Mouse (Mus musculus): ENCODE measurements around the gene Gclm.
"Not testable (repeated sequence)": the region's sequence is repeated elsewhere in the genome, so short reads cannot be mapped to it uniquely, and the experiment has no call there.

Gclm gene

GRCm38 (mm10) chr3:122242876-122243275, 2.5 kb upstream of the Gclm start:
- no peak for DNase-seq (ENCODE audit: low read depth)

DNA sequence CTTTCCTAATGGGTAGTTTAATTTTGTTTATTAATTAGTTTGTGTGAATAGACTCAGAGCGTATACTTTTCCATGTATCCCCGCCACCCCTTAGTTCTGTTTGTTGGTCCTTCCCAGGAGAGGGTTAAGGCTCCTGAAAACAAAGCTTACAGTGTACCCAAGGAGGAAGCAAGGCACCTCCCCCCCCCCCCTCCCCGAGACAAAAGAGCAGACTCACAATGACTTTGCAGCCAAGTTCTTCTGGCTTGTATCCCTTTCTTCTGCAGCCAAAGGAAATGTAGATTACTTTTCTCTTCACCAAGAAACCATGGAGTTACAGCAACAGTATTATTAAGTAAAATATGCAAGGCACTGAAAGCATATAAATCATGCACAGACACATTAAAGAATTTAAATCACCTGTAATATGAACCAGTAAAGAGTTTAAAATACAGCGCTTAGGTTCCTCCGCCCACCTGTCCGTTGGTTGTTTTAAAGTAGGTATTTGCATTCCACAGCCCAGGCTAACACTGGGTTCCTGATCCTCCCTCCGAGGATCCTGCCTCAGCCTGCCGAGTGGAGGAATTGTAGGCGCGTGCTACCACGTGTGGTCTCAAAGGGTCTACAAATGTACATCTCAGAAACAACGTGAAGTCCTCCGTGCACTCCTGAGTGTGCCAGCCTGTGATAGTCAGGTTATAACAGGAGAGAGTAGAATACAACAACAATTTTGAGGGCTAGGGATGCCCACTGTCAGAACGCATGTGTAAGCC, 1.8 kb upstream of the Gclm start:
- DNase-seq (ENCODE audit: low read depth), result no peak

GRCm38 (mm10) chr3:122244759-122245158, 598 bp upstream of the Gclm start:
- DNase-seq (ENCODE audit: low read depth), result no peak

GRCm38 (mm10) chr3:122245878-122246332, 548 bp downstream of the Gclm start:
- DNase-seq (ENCODE audit: low read depth), result peak; percentile 57

- no peak for DNase-seq (ENCODE audit: low read depth)
These were observed 1.0 kb downstream of the Gclm start for GRCm38 (mm10) chr3:122246406-122246805.

GRCm38 (mm10) chr3:122246986-122247767, 1.8 kb downstream of the Gclm start:
- peak; percentile 31 for DNase-seq (ENCODE audit: low read depth)

DNA sequence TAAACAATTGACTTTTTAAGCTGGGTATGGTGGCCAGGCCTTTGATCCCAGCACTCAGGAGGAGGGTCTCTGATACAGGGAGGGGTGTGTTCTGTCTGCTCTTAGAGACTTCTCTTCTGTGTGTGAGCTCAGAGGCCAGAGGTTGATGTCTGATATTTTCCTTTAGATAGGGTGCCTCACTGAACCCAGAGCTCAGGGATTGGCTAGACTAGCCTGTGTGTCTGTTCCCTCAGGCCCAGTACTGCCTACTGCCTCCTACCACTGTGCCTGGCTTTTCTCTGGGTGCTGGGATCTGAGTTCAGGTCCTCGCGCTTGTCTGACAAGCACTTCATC, 2.4 kb downstream of the Gclm start:
- no peak for DNase-seq (ENCODE audit: low read depth)

DNA sequence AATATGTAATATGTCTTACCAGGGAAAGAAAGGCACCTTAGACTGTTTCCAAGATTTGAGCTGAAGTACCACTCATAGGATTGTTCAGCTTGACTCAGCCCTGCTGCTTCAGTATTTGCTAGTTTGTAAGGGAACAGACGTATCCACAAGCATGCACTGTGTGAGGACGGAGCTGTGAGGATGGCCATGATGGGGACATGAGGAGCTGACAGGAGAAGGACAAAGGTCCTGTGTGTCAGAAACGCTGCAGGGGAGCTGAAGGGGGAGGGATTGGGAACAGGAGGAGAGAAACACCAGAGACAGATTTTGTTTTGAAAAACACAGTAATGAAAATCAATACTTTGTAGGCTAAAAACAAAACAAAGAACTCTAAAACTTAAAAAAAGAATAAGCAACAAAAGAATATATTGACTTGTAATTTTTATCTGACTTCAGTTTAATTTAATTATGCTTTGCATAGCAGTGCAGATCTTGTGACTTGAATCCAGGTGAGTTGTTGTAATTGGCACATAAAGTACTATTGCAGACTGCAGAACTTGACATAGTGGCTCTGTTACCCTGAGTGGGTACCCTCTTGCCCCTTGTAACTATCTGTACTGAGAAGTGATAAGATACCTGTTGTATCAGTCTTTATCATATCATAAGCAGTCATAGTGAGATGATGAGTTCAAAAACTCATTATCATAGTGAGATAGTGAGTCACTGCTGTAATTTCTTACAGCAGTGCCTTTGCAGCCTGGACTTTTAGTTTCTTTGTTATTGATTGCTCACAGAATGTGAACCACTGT, 7.3 kb downstream of the Gclm start:
- no peak for DNase-seq (ENCODE audit: low read depth)

GRCm38 (mm10) chr3:122254050-122254449, 8.7 kb downstream of the Gclm start:
- DNase-seq (ENCODE audit: low read depth), result not testable (repeated sequence)

DNA sequence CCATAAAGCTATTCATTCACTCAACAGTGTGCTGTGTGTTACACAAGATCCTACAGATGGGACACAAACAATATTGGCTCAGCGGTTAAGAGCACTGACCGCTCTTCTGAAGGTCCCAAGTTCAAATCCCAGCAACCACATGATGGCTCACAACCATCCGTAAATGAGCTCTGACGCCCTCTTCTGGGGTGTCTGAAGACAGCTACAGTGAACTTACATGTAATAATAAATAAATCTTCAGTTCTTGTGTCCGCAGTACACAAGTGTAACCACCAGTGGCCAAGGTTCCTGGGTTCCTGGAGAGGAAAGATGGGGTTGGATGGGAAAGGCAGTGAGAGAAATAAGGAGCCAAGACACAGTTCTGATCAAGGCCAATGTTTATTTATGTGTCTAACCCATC, 24.6 kb downstream of the Gclm start:
- DNase-seq (ENCODE audit: low read depth), result peak; percentile 37

GRCm38 (mm10) chr3:122272565-122272964, 27.2 kb downstream of the Gclm start:
- DNase-seq (ENCODE audit: low read depth), result not testable (repeated sequence)

DNA sequence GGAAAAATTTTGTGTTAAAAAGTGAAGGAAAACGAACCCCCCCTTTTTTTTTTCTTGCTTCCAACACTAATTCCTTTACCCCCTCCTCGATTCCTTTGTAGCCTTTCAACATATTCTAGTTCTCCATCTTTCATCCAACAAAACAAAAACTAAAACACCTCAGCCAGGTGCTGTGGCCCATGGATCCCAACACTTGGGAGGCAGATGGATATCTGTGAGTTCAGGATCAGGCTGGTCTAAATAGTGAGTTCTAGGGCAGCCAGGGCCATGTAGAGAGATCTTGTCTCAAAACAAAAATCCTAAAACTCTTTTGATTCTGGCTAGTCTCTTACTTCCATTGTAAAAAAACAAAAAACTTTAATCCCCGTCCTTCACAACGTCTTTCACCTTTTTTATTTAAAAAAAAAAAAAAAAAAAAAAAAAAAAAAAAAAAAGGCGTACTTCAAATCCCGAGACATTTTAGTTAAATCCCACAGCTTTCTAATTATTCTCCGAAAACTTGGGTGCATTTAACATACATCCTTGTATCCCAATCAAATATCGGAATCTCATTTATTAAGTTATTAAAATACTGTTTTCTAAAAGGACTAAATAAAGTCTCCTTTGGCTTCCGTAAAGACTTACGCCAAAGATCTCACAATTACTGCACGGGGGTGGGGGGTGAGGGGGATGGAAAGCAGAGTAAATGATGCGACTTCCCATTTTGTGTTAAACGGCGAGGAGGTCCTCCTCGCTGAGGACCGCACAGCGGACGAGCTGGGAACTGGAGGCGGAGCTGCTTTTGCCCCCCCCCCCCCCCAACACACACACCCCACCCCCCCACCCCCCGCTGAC, 28.3 kb downstream of the Gclm start:
- peak; percentile 19 for DNase-seq (ENCODE audit: low read depth)

- peak; percentile 99 for DNase-seq (ENCODE audit: low read depth)
These were observed 29.1 kb downstream of the Gclm start, which contains the start of gene Dnttip2 for GRCm38 (mm10) chr3:122274241-122275024. Dnttip2 (plus strand) TSS chr3:122274388.

GRCm38 (mm10) chr3:122275111-122275510, 29.8 kb downstream of the Gclm start:
- DNase-seq (ENCODE audit: low read depth), result no peak

GRCm38 (mm10) chr3:122287195-122287594, 41.8 kb downstream of the Gclm start:
- no peak for DNase-seq (ENCODE audit: low read depth)

- DNase-seq (ENCODE audit: low read depth), result no peak
These were observed 43.3 kb downstream of the Gclm start for GRCm38 (mm10) chr3:122288613-122289195.

GRCm38 (mm10) chr3:122289344-122289743, 44.0 kb downstream of the Gclm start:
- not testable (repeated sequence) for DNase-seq (ENCODE audit: low read depth)

DNA sequence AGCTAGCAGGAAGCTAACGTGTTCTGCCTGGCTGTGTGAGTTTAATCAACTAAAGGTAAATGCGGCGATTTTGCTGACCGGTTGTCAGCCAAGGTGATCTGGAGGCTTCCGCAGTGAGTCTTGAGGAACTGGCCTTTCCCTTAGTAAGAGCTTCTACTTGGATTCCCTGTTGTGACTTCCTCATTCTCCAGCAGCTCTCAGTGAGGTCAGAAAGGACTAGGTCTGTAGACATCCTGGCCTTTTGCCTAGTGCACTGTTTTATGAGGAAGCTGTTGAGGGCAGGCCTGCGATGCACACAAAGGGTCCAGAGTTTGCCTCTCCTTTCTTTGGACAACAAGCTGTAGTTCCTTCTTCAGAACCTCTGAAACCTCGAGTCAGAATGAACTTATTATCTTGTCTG, 45.3 kb downstream of the Gclm start:
- no peak for DNase-seq (ENCODE audit: low read depth)

DNA sequence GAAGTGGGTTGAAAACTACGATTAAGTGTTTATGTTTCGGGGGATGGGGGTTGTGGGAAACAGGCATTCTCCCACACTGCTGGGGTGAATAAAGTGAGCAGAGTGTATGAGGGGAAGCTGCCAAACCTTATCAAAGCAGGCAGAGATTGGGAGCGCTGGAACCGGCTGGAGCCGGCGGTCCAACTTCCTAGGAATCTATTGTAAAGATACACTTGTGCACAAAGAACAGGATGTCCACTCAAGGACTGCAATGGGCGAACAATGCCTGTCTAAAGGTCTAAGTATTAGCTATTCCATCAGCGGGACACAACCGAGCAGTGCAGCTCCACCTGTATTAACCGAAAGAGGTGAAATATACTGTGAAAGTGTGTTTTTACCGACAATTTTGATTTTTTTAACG, 46.5 kb downstream of the Gclm start:
- no peak for DNase-seq (ENCODE audit: low read depth)

All from NIH3T3 (cell line).